Mouse (Mus musculus) hematopoietic stem cell, adult 5-6 weeks (primary cell): Measurements from ENCODE around the gene Rhox10. TPM values are rescaled to one million over a fixed set of nuclear protein-coding genes. Genes with fewer than 3 reads are reported as not detected.
"Not testable (repeated sequence)": the region's sequence is repeated elsewhere in the genome, so short reads cannot be mapped to it uniquely, and the experiment has no call there.

Experiments used
- ATAC-seq, 2 experiments: fragments of 125-278 bp in 1 of 2; replicated peaks in 1 of 2; 2 replicates each; pipeline ENCODE4 v1.8.0; 2016 to 2017; ENCODE audit warnings: inconsistent platforms in 2 of 2, mild to moderate bottlenecking in 2 of 2, moderate number of reproducible peaks in 2 of 2, low read depth in 1 of 2, moderate TSS enrichment in 1 of 2; ENCODE audit not compliant: low FRiP score in 2 of 2, poor library complexity in 2 of 2, severe bottlenecking in 2 of 2, insufficient read depth in 1 of 2, low TSS enrichment in 1 of 2
- total RNA-seq: library from RNA; stranded (forward); fragments of 172-1452, 232-1000 nt; gene quantifications from 2 replicates; pipeline ENCODE4 v1.2.3, GENCODE M21; 2017

Gene Rhox10
- not detected in 2 replicates for total RNA-seq

DNA sequence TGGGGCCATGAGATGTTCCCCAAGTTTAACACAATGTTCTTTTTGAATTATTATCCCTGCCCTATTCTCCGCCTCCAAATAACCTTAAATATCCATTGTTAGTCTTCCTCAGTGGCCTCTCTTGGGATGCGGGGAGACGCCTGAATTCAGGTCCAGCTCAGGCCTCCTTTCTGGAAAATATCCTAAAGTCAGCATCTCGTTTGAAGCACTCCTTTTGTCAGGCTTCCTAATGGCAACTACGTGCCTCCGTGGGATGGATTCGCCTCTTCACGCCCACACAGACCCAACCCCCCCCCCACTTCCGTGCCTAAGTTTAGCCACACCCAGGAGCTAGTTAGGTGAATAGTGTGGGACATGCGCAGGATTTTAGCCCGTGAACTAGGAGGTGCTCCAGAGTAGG, at the start of gene Rhox10:
Gene Rhox10 (plus strand): TSS at position 301 of the 400 bp plus-strand sequence.
- ATAC-seq, result no peak

GRCm38 (mm10) chrX:38018597-38018996, 47.7 kb upstream of the Rhox10 start, which contains the start of gene Btg1-ps1:
Gene Btg1-ps1, minus strand, starts transcription at chrX:38018815.
- not testable (repeated sequence) for ATAC-seq

GRCm38 (mm10) chrX:38033841-38034240, 32.4 kb upstream of the Rhox10 start:
- no peak for ATAC-seq

DNA sequence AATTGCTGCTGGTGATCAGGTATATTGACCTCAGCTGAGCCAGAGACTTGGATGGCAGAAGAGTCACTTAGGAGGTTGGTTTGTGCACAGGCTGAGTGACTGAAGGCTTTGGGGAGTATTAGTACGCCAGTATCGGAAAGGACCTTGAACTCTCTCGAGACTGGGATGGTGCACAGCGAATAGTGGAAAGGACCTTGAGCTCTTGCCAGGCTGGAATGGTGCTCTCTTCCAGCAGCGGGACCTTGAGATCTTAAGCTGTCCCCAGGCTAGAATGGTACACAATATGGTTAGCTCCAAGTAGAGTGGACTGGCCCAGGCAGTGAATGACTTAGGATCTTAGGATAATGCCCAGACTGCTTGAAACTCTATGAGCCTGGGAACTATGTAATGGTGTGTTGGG, 26.6 kb upstream of the Rhox10 start:
- ATAC-seq, result no peak

GRCm38 (mm10) chrX:38043014-38043413, 23.3 kb upstream of the Rhox10 start, which contains the start of gene Btg1-ps2:
Gene Btg1-ps2, minus strand, starts transcription at chrX:38043114.
- ATAC-seq, result not testable (repeated sequence)

DNA sequence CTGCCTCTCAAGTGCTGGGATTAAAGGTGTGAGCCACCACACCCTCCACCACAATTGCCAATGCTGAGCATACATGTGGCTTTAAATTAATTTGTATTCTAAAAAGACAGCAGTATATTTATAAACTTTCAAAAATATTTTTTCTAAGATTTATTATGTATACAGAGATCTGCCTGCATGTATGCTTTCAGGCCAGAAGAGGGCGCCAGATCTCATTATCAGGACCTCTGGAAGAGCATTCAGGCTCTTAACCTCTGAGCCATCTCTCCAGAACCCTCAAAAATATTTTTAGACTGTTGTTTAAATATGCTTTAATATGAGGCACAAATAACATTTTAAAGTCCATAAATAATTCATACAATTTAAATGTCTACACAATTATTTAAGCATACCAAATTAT, 4.7 kb upstream of the Rhox10 start:
- no peak for ATAC-seq

GRCm38 (mm10) chrX:38084226-38084625, 18.0 kb downstream of the Rhox10 start:
- ATAC-seq, result no peak

DNA sequence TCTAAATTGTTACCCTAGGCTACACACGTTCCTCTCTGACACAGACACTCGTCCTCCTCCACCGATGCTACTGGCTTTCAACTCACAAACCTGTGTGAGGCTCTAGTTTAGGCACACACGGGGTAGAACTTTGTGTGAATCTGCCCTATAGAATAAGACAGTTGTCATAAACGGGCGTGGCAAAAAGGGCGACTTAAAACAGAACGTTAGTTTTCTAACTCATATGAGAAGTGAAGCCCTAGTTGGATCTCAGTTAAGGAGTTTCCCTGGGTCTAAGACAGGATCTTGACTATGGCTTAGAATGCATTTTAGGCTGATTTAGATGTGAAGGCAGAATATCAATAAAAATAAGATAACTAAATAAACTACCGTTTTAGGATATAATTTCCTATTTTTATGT, 18.8 kb downstream of the Rhox10 start, which contains the start of gene Rhox11:
Gene Rhox11 (minus strand): TSS at position 101 of the 400 bp plus-strand sequence.
- no peak for ATAC-seq

- no peak for ATAC-seq
Observed at GRCm38 (mm10) chrX:38110807-38111206, 44.5 kb downstream of the Rhox10 start, which contains the start of gene Rhox12. Gene Rhox12, minus strand, starts transcription at chrX:38110907.

DNA sequence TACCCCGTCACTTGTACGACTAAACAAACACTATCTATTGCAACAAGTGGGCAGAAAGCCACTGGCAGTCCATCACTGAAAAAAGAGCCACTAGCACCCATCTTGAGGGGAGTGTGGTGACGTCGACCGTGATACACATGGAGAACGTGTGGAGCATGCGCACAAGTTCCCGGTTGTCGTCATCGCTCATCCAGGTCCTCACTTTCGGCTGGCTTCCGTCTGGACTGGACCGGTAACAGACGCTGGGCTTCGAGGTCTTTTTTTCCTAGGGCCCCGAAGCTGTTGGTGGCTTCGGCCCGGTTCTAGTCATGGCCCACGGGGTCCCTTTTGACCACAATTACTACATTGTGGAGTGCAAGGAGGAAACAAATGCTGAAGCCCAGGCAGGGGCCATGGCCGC, 54.7 kb downstream of the Rhox10 start, which contains the start of gene Rhox13:
Gene Rhox13 (plus strand): TSS at position 238 of the 400 bp plus-strand sequence.
- no peak for ATAC-seq

Other genes starting within 250 kb of the Rhox10 start
- gene Rhox6, start 239.6 kb upstream of the Rhox10 start, total RNA-seq, result not detected in 2 replicates
- gene Rhox7a, start 234.8 kb upstream of the Rhox10 start, total RNA-seq, result not detected in 2 replicates
- not detected in 2 replicates for gene Rhox8, start 187.5 kb upstream of the Rhox10 start, total RNA-seq
- not detected in 2 replicates for gene Rhox7b, start 169.2 kb upstream of the Rhox10 start, total RNA-seq
- gene Rhox9, start 164.7 kb upstream of the Rhox10 start, total RNA-seq, result not detected in 2 replicates
- not detected in 2 replicates for gene Btg1-ps1, start 47.7 kb upstream of the Rhox10 start, total RNA-seq
- not detected in 2 replicates for gene Btg1-ps2, start 23.4 kb upstream of the Rhox10 start, total RNA-seq
- not detected in 2 replicates for gene Rhox11, start 18.7 kb downstream of the Rhox10 start, total RNA-seq
- not detected in 2 replicates for gene Rhox12, start 44.4 kb downstream of the Rhox10 start, total RNA-seq
- not detected in 2 replicates for gene Rhox13, start 54.7 kb downstream of the Rhox10 start, total RNA-seq
- 28.4 and 29.6 TPM in 2 replicates for gene Zbtb33, start 123.3 kb downstream of the Rhox10 start, total RNA-seq
- not detected in 2 replicates for gene Tmem255a, start 186.0 kb downstream of the Rhox10 start, total RNA-seq
- gene Atp1b4, start 249.7 kb downstream of the Rhox10 start, total RNA-seq, result not detected in 2 replicates